Mouse (Mus musculus) left cerebral cortex, adult 8-10 months (tissue): ENCODE results near the gene Fut8. TPM values are rescaled to one million over a fixed set of nuclear protein-coding genes. Genes with fewer than 3 reads are reported as not detected.
"Not testable (repeated sequence)": the region's sequence is repeated elsewhere in the genome, so short reads cannot be mapped to it uniquely, and the experiment has no call there.

Experiments used
- DNase-seq, 2 experiments: peaks; one replicate each; pipeline ENCODE4 v3.0.0; 2022; ENCODE audit warnings: low spot score in 2 of 2
- total RNA-seq, 4 experiments: library from RNA; stranded (reverse); gene quantifications; 2 replicates each; pipeline ENCODE4 v1.2.4; 2022

Gene Fut8
- total RNA-seq, 4 experiments from 2014 or later = 53.7 to 67.6 (median 59.3) TPM

DNA sequence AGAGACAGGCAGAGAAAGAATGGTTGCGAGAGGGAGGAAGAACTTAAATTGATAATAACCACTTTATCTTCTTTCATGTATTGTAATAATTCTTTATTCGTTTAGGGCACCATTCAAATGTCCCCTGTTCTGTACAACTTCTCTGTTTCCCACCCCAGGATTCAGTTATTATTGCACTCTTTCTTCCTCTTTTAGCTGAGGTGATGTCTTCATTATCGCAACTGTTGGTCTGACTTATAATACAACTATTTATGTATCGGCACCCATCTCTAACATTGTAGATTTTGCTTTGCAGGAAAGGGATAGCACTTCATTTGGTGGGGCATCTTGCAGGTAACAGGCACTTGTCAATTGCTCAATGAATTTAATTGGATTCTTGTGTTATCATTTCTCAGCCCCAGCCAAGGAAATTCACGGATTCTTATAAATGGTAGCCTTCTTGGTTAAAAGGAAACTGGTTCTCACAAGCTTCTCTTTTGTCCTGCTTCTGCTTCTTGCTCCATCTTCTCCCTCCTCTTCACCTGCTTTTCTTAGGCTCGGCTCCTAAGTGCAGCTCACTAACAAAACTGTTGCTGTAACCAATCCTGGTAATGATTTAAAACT lies 15.6 kb upstream of the Fut8 start:
- no peak for DNase-seq

DNA sequence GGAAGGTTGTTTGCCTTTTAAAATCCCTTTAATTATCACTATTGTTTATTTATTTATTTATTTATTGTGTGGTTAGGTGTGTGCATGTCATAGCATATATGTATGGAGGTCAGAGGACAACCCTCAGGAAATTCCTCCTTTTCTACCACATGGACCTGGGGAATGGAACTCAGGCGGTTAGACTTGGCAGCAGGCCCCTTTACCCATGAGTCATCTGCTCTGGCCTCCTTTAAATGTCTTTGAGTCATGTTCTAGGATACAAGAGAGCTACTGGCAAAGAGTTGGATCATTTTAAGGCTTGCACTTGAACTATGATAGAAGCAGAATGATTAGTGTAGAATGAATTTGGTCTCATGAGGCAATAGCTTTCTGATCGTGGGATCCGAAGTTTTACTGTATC lies 14.3 kb upstream of the Fut8 start:
- DNase-seq = peak in 1 of 2 experiments; percentile 9

DNA sequence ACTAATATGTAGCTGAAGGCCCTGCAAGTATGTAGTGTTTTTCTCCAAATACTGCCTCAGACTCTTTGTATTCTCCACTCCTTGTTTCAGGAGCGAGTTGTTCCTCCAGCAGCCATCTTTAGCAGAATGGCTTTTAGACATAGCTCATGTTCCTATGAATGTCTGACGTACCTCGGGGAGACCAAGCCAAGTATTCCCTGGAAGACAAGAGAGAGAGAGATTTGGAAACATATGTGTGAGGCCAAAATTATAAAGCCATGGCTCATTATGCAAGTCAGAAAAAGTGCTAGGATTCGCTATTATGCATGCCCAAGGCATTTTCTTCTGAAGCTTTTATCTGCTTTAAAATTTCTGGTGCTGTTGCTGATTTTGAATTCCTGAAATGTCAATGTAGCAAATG lies 13.8 kb upstream of the Fut8 start:
- DNase-seq = peak in 1 of 2 experiments; percentile 18

- no peak for DNase-seq
Observed at GRCm38 (mm10) chr12:77224891-77225290, 13.0 kb upstream of the Fut8 start.

DNA sequence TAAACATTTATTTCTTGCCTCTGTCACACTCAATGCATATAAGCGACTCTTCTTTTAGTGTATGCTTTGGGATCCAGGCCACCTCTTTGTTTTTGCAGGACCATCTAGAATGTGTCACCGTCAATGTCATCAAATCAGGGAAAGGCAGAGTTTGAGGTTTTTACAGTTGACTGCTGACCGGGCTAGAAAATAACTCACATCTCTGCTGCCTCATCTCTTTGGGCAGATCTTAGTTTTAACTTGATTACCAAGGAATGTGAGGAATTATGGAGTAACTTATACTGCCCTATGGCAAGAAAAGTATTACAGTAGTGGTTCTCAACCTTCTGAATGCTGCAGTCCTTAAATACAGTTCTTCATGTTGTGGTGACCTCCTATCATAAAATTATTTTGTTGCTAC lies 12.2 kb upstream of the Fut8 start:
- DNase-seq = no peak

DNA sequence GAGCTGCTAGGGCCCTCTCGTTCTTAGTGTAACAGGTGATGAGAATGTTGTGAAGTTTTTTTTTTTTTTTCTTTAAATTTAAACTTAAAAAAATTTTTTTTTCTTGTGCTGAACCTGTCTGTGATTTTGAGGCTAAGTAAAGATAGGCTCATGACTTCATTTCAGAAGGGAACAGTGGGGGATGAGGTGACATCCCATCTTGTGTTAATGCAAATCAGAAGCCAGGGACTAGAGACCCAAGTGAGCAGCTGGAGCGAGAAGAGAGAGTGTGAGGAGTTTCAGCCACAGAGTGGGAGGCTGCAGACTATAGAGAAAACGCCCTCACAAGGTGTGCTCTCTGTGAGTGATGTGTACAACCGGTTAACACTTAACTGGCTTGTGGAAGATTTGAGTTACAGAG lies 2.0 kb upstream of the Fut8 start:
- no peak for DNase-seq

DNA sequence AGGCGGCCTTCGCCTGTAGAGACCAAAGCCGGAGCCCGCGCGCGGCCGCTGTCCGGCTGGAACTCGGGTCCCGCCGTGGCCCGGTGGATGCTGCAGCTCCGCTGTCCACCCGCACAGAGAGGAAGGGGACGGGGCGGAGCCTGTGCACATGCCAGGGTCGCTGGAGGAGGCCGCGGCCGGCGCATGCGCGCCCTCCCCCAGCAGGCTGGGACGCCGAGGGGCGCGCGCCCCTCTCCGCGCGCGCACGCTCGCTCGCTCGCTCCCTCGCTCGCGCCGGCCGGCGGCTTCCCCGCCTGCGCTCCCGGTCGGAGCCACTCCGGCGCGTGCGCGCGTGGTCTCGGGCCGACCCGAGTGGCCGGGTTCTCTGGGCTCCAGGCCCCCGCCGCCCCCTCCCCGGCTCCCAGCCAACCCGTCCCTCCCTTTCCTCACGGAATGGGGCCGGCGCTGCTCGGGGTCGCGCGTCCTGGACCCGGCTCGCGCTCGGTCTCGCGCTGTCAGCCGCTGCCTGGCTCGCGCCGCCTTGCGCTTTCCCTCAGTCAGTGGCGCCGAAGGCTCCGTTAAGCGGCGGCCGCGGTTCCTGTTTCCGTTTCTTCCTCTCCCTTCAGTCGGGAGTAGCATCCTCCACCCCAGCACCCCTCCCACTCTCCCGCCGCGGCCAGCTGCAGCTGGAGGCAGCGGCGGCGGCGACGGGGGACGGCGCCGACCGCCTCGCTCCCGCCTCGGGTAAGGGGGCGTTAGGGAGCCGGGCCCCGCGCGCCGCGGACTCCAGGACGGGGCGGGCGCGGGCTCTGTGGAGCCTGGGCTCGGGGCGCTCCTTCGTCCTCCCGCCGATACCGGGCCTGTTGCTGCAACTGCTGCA lies 835 bp downstream of the Fut8 start:
- peak; percentile 77 to 92 for DNase-seq

DNA sequence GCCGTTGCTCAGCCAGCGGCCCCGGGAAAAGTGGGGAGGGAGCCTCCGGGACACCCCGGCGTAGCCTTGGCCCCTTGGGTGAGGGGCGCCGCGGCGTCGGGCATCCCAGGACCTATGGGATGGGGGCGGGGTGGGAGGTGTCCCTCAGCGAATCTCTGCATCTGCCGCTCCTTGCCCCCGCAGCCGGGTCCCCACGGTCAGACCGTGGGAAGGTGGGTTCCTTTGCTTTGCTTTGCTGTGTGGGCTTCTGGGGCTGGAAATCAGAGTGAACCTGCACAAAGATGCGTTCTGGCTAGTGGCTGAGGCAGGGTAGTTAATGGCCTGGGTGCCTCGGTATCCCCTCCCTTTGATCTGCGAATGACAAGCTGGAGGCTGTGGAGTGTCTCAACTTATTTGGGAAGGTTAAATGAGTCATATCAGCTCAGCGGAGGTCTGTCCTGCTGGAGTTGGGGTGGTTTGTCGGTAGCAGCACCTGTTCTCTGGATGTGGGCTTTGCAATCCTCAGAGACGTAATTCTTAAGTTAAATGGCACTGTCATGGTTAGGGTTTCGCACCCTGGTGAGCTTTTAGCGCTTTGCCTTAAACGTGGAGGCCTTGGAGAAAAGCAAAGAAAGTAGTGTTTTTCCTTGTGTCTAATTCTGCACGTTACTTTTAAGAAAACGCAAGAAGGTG lies 1.6 kb downstream of the Fut8 start:
- peak in 1 of 2 experiments; percentile 32 for DNase-seq

DNA sequence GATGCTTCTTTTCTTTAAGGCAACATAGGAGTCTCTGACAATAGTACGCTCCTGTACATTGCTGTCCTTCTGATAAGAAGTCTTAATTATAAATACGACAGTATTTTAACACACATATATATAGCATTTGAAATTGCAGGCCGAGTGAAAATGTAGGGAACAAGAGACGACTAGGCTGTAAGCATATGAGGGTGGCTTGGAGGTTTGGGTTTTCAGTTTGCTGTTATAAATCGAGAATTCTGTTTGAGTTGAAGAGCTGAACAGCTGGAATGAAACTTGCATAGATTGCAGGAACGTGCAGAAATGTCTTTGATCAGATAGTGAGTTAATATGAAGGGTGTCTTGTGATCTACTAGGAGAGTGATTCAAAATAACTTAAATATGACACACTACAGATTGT lies 2.4 kb downstream of the Fut8 start:
- DNase-seq = no peak

DNA sequence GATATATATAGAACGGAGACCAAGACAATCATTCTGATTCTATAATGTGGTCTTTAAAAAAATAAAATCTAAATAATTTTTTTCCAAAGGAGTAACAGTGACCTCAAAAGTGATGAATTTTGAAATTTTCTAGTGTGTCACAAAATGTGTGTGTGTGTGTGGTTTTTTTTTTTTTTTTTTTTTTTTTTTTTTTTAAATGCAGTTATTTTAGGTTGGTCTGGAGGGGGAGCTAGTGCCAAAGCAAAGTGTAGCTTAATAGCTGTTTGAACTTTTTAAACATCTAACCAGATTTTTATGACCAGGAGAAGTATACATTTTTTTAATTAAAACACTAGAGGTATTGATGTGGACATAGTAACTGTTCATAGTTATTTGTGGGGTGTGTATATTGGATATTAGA lies 2.9 kb downstream of the Fut8 start:
- DNase-seq = no peak

DNA sequence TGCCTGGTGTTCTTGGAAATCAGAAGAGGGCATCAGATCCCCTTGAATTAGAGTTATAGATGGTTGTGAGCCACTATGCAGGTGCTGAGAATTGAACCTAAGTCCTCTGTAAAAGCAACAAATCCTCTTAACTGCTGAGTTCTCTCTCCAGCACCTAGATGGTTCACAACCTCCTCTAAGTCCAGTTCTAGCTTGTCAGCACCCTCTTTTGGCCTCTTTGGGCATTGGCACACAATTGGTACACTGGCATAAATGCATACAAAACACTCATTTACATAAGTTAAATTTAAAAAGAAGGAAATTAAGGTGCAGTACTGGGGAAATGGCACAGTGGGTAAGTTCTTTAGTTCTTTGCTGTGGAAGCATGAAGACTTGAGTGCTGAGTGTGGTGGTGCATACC lies 24.7 kb downstream of the Fut8 start:
- DNase-seq = no peak

DNA sequence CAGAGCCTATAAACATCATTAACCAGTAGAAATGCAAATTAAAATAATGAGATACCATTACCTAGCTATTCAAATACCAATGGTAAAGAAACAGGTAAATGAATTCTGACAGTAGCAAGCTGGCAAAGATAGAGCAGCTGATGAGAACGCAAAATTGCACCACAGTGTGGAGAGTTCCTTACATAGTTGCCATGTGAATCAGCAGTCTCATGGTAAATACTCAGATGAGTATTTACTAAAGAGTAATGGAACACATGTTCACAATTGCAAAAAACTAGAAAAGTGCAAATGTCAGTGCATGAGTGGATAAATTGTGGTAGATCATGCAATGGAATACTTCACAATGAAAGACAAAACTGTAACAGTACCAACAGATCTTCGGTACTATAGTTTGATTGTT lies 25.9 kb downstream of the Fut8 start:
- DNase-seq = no peak

DNA sequence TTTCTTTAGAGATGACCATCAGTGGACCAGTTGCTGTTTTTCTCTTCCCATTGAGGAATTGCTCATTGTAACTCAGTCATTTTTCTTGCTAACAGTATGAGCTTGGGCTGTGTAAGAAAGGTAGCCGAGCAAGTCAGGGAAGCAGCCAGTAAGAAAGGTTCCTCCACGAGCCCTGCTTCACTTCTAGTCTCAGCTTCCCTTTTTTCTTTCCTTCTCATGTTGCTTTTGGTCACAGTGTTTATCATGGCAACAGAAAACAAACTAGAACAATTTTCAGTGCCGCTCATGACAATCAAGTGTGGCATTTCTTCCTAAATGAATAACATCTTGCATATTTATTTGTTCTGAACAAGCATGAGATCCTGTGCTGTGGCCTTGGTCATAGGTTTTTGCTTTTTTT lies 32.8 kb downstream of the Fut8 start:
- DNase-seq = no peak

DNA sequence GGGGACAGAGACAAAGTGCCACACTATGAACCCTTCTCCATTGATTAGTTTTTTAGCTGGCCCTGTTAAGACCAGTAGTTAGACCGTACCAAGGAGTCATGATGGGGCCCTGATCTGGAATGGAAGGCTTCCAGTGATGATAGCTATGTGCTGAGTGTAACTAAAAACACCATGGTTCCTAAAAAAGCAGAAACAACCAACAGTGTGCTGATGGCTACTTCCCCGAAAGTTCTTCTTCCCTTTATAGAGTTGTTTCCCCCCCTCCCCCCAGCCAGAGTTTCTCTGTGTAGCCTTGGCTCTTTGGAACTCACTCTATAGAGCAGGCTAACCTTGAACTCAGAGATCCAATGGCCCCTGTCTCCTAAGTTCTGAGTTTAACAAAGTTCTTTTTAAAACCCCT lies 50.6 kb downstream of the Fut8 start:
- no peak for DNase-seq

DNA sequence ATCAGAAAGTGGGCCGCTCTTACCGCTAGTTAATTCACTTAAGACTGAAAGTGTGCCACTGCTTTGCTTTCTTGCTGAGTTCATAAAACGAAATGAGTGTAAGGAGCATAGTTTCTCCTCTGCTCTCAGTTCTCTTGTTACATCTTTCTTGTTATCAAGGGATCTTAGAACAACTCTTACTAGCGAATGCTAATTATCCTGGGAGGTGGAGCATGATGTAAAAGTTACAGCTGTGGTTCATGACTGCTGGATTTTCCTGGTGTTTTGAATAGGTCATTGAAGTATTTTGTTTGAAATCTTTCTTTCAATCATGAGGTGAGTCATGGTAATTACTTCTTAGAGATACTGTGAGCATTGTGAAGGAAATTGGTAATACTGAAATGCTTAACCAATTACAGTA lies 53.1 kb downstream of the Fut8 start:
- DNase-seq = no peak

GRCm38 (mm10) chr12:77291864-77292263 lies 53.9 kb downstream of the Fut8 start:
- not testable (repeated sequence) for DNase-seq

DNA sequence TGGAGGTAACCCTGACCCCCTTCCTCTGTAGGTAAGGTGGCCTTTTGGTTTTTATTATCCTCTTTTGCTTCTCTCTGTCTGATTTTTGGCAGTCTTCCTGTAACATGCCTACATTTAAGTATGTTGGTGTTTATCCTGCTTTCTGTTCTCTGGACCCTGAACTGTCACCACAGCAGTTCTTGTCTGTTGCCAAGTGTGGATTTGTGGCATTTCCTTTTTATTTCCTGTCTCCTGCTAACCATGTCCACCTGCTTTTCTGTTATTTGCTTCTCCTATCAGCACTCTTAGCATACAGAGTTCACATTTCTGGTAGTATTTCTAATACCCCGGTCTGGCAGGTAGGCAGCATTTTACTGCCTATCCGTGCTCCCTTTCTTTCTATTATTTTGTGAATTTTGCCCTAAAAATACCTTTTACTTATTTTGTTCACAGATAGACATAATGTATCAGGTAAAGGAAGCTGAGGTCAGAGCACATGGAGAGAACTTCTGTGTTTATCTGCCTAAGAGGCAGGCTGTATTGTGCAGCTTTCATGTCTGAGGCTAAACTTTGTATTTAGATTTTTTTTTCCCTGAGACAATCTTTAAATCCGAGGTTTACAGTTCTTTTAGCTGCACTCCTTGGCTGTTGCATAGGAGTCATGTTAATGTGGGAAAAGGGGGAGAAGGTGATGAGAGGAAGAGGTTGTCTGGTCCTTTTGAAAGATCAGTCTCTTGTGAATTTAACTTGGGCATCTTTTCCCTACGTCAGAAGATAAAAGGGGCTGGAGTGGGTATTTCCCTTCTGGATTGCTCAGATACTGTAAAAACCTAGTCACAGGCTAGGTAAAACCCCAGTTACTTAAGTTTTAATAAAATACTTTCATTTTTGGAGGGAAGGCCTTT lies 54.7 kb downstream of the Fut8 start:
- no peak for DNase-seq

GRCm38 (mm10) chr12:77296119-77296518 lies 58.2 kb downstream of the Fut8 start:
- no peak for DNase-seq

DNA sequence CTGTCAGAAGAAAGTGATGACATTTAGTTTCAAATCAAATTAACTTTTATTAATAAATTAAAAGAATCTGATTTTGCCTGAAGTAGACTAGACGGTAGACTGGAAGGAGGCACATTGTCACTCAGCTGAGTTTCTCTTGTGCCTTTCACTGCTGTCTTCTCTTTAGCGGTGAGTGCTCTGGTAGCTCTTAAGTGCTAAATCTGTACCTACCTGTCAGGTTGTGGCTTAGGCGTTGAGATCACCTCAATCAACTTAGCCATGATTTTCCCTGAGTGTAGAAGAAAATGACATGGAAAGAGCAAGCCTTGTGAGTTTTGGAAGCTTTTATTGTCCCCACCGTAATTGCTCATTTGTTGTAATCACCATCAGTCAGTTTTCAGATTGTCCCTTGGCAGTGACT lies 59.2 kb downstream of the Fut8 start:
- DNase-seq = no peak

GRCm38 (mm10) chr12:77297858-77298257 lies 59.9 kb downstream of the Fut8 start:
- no peak for DNase-seq

DNA sequence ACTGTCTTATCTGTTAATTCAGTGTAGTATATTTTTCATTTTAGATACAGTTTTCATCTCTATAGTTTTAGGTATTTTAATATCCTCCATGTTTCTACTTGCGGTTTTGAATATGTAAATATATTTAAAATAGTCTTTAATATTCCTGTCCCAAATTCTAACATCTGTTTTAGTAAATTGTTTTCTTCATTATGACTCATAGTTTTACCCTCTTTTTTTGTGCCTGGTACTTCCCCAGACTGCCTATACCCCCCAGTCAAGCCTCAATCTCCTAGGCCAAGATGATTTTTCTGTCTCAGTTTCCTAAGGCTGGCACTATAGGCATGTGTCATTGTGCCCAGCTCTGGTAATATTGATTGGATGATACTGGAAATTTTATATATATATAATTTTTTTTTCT lies 64.1 kb downstream of the Fut8 start:
- no peak for DNase-seq

DNA sequence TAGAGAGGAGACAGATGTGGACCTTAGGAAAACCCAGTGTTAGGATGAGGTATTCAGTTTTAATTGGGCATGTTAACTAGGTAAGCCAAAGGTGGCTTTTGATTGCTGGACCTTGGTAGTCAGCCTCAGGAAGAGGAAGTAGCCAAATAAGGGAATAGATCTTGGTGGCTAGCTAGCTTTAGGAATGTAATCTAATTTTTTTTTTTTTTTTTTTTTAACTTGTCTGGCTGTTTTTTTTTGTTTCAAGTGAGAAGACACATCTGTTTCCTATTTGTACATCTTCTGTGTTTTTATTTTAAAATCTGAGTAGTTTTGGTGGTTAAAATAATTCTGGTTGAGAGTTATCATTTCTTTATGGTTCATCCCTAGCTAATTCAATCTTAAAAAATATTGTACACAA lies 65.4 kb downstream of the Fut8 start:
- DNase-seq = no peak
